Mouse (Mus musculus) ES-Bruce4 (cell line): ENCODE measurements around the gene Arhgap15. TPM values are rescaled to one million over a fixed set of nuclear protein-coding genes. Genes with fewer than 3 reads are reported as not detected.

Experiments
- H3K27ac ChIP-seq: 2 replicates; pipeline ENCODE4 v1.5.1; 2012; ENCODE audit warnings: low read length, inconsistent platforms; ENCODE audit not compliant: insufficient read depth
- H3K27me3 ChIP-seq: 2 replicates; pipeline ENCODE4 v1.6.1; 2012; ENCODE audit warnings: mild to moderate bottlenecking, low read length, inconsistent platforms; ENCODE audit not compliant: control insufficient read depth, poor library complexity, insufficient read depth, severe bottlenecking
- H3K36me3 ChIP-seq: 2 replicates; pipeline ENCODE4 v1.6.1; 2012; ENCODE audit warnings: inconsistent platforms, mild to moderate bottlenecking, low read length, moderate library complexity; ENCODE audit not compliant: control insufficient read depth, poor library complexity, insufficient read depth, severe bottlenecking
- H3K4me1 ChIP-seq: one replicate; pipeline ENCODE4 v1.8.1; 2011; ENCODE audit warnings: low read length; ENCODE audit not compliant: control insufficient read depth, insufficient read depth
- H3K4me3 ChIP-seq: 2 replicates; pipeline ENCODE4 v1.5.1; 2011; ENCODE audit warnings: low read depth, mild to moderate bottlenecking, low read length
- H3K9ac ChIP-seq: 2 replicates; pipeline ENCODE4 v1.6.1; 2012; ENCODE audit warnings: low read depth, mild to moderate bottlenecking, inconsistent platforms; ENCODE audit not compliant: poor library complexity, severe bottlenecking
- H3K9me3 ChIP-seq: replicated peaks from 2 replicates; pipeline ENCODE4 v1.6.1; 2012; ENCODE audit warnings: mild to moderate bottlenecking, low read length, inconsistent platforms; ENCODE audit not compliant: control insufficient read depth, poor library complexity, insufficient read depth, severe bottlenecking
- CTCF ChIP-seq: IDR thresholded peaks from one replicate; pipeline ENCODE4 v1.8.1; 2011; ENCODE audit warnings: low read depth, low read length
- EP300 ChIP-seq: IDR thresholded peaks from 2 replicates; pipeline ENCODE4 v1.6.1; 2011; ENCODE audit warnings: low read depth, low read length; ENCODE audit not compliant: insufficient read depth
- POLR2A ChIP-seq: IDR thresholded peaks from one replicate; pipeline ENCODE4 v1.8.1; 2011; ENCODE audit warnings: low read length; ENCODE audit not compliant: insufficient read depth
- polyA plus RNA-seq: library from polyadenylated mRNA; stranded (reverse); fragments of >200 nt; gene quantifications from 2 replicates; pipeline ENCODE4 v1.2.4, GENCODE M21; 2011; ENCODE audit warnings: low read depth; ENCODE audit not compliant: missing spikeins, insufficient read depth, insufficient read length

The Arhgap15 gene
- polyA plus RNA-seq, 1 experiment: not detected

GRCm38 (mm10) chr2:44397209-44397608 lies 648.6 kb downstream of the Arhgap15 start:
- Histone ChIP-seq H3K9me3 (0 out of 2 replicates have a peak, but pooled peaks cover 3% of the 10 kb centered on the region), H3K27me3 (no peaks in the 10 kb centered on the region), H3K9ac (no peak overlapping the region), H3K4me3 (no peak overlapping the region), H3K4me1 (no peaks in the 10 kb centered on the region), H3K36me3 (no peaks in the 10 kb centered on the region), H3K27ac (no peak overlapping the region)
- TF ChIP-seq POLR2A (no peak), CTCF (no peak), EP300 (no peak)

- Histone ChIP-seq H3K4me1 (no peaks in the 10 kb centered on the region), H3K27ac (no peak overlapping the region)
These were observed 649.2 kb downstream of the Arhgap15 start for GRCm38 (mm10) chr2:44397735-44398337.

GRCm38 (mm10) chr2:44399191-44399926 lies 650.7 kb downstream of the Arhgap15 start:
- no peaks in the 10 kb centered on the region for H3K27me3 ChIP-seq
- no peak overlapping the region for H3K27ac ChIP-seq
- 0 out of 2 replicates have a peak, but pooled peaks cover 3% of the 10 kb centered on the region for H3K9me3 ChIP-seq
- H3K4me1 ChIP-seq: no peaks in the 10 kb centered on the region
- no peak for TF ChIP-seq CTCF
- TF ChIP-seq EP300: no peak
- no peak for TF ChIP-seq POLR2A
- H3K36me3 ChIP-seq: no peaks in the 10 kb centered on the region
- no peak overlapping the region for H3K9ac ChIP-seq
- H3K4me3 ChIP-seq: no peak overlapping the region

More at GRCm38 (mm10) chr2:44397735-44398337, 649.2 kb downstream of the Arhgap15 start:
- TF ChIP-seq EP300: no peak
- no peak for TF ChIP-seq CTCF
- no peak for TF ChIP-seq POLR2A
- Histone ChIP-seq H3K9me3 (0 out of 2 replicates have a peak, but pooled peaks cover 3% of the 10 kb centered on the region), H3K4me3 (no peak overlapping the region), H3K36me3 (no peaks in the 10 kb centered on the region), H3K9ac (no peak overlapping the region), H3K27me3 (no peaks in the 10 kb centered on the region)

GRCm38 (mm10) chr2:44401704-44402422 lies 653.2 kb downstream of the Arhgap15 start:
- Histone ChIP-seq H3K27me3 (no peaks in the 10 kb centered on the region), H3K4me3 (no peak overlapping the region), H3K9ac (no peak overlapping the region), H3K27ac (no peak overlapping the region), H3K36me3 (no peaks in the 10 kb centered on the region), H3K4me1 (no peaks in the 10 kb centered on the region), H3K9me3 (0 out of 2 replicates have a peak, but pooled peaks cover 3% of the 10 kb centered on the region)
- no peak for TF ChIP-seq CTCF
- TF ChIP-seq EP300: no peak
- TF ChIP-seq POLR2A: no peak

- Histone ChIP-seq H3K9ac (no peak overlapping the region), H3K4me3 (no peak overlapping the region), H3K4me1 (no peaks in the 10 kb centered on the region), H3K9me3 (no peaks in the 10 kb centered on the region; the same call in 1 of the 2 replicates), H3K36me3 (no peaks in the 10 kb centered on the region), H3K27ac (no peak overlapping the region), H3K27me3 (no peaks in the 10 kb centered on the region)
- TF ChIP-seq POLR2A (no peak), CTCF (no peak), EP300 (no peak)
These were observed 663.0 kb downstream of the Arhgap15 start for GRCm38 (mm10) chr2:44411660-44412059.
